ENCODE assay signal across 39 mouse cellular contexts in genomic region chr7:84996694-84997093, GRCm38 (mm10). TPM values are rescaled to one million over a fixed set of nuclear protein-coding genes. Genes with fewer than 3 reads are reported as not detected.
"Had no signal": no experiment of that assay in that cellular context is flagged by ENCODE, and none has a peak within 500 bp of the region (broad histone marks: within the 10 kb centered on the region; RNA-seq: fewer than 3 reads in every experiment).

No protein-coding gene starts in this region.

- H3K9me3 ChIP-seq: embryonic facial prominence, embryonic 12.5 days; embryonic facial prominence, embryonic 13.5 days; embryonic facial prominence, embryonic 15.5 days; forebrain, embryonic 10.5 days; forebrain, embryonic 13.5 days; heart, embryonic 10.5 days had no signal

- H3K4me2 ChIP-seq: embryonic facial prominence, embryonic 12.5 days; embryonic facial prominence, embryonic 13.5 days; embryonic facial prominence, embryonic 15.5 days; forebrain, embryonic 12.5 days; forebrain, embryonic 13.5 days; forebrain, embryonic 15.5 days had no signal

- H3K4me1 ChIP-seq: embryonic facial prominence, embryonic 10.5 days; embryonic facial prominence, embryonic 12.5 days; embryonic facial prominence, embryonic 13.5 days; embryonic facial prominence, embryonic 15.5 days; forebrain, embryonic 10.5 days; forebrain, embryonic 12.5 days; forebrain, embryonic 13.5 days; forebrain, embryonic 15.5 days; heart, embryonic 10.5 days had no signal

- H3K27ac ChIP-seq: embryonic facial prominence, embryonic 10.5 days; embryonic facial prominence, embryonic 12.5 days; embryonic facial prominence, embryonic 13.5 days; embryonic facial prominence, embryonic 15.5 days; forebrain, embryonic 10.5 days; forebrain, embryonic 12.5 days; forebrain, embryonic 13.5 days; forebrain, embryonic 15.5 days; gastrocnemius, adult 2 months; heart, adult 2 months; heart, embryonic 10.5 days had no signal

- H3K4me3 ChIP-seq: embryonic facial prominence, embryonic 10.5 days; embryonic facial prominence, embryonic 12.5 days; embryonic facial prominence, embryonic 13.5 days; embryonic facial prominence, embryonic 15.5 days; erythroblast, embryonic 14.5 days; forebrain, embryonic 10.5 days; forebrain, embryonic 12.5 days; forebrain, embryonic 13.5 days; forebrain, embryonic 15.5 days; gastrocnemius, adult 2 months; heart, adult 2 months; heart, embryonic 10.5 days had no signal

- DNase-seq: cerebellum, adult 9-10 months; cerebellum, adult 9-11 months; cerebellum, postnatal 10 days; cerebellum, postnatal 14 days; cerebellum, postnatal 25 days; cerebellum, postnatal 36 days; embryo, embryonic 11 days; forebrain, postnatal 0 days; gastrocnemius, adult 2 months; gastrocnemius, postnatal 10 days; gastrocnemius, postnatal 14 days; gastrocnemius, postnatal 36 days; heart, adult 11 months; heart, adult 18-20 months; heart, adult 2 months had no signal

- H3K9ac ChIP-seq: embryonic facial prominence, embryonic 12.5 days; embryonic facial prominence, embryonic 13.5 days; embryonic facial prominence, embryonic 15.5 days; forebrain, embryonic 12.5 days; forebrain, embryonic 13.5 days; forebrain, embryonic 15.5 days; forebrain, postnatal 0 days had no signal

- H3K27me3 ChIP-seq: embryonic facial prominence, embryonic 12.5 days; embryonic facial prominence, embryonic 13.5 days; embryonic facial prominence, embryonic 15.5 days; forebrain, embryonic 12.5 days; forebrain, embryonic 13.5 days; forebrain, embryonic 15.5 days had no signal

- H3K36me3 ChIP-seq: embryonic facial prominence, embryonic 10.5 days; embryonic facial prominence, embryonic 12.5 days; embryonic facial prominence, embryonic 13.5 days; embryonic facial prominence, embryonic 15.5 days; forebrain, embryonic 10.5 days; forebrain, embryonic 12.5 days; forebrain, embryonic 15.5 days; heart, embryonic 10.5 days had no signal

RNA-seq across cellular contexts. Expression of gene Vmn2r66, which starts 15.4 kb away (rescaled TPM):
- total RNA-seq: common myeloid progenitor, adult 5-6 weeks; forebrain, postnatal 0 days; gastrocnemius, adult 18-20 months; gastrocnemius, adult 2 months; gastrocnemius, adult 8-10 months; gastrocnemius, postnatal 10 days; gastrocnemius, postnatal 14 days; gastrocnemius, postnatal 36 days; gastrocnemius, postnatal 4 days; granulocyte monocyte progenitor cell, adult 5-6 weeks; heart, adult 18-20 months; heart, adult 2 months; heart, adult 8-10 months had no signal
- polyA plus RNA-seq: cortical plate, adult 2 months; embryonic facial prominence, embryonic 10.5 days; embryonic facial prominence, embryonic 11.5 days; embryonic facial prominence, embryonic 12.5 days; embryonic facial prominence, embryonic 13.5 days; embryonic facial prominence, embryonic 15.5 days; erythroblast, embryonic 14.5 days; forebrain, embryonic 10.5 days; forebrain, embryonic 11.5 days; forebrain, embryonic 12.5 days; forebrain, embryonic 13.5 days; forebrain, embryonic 14.5 days; forebrain, embryonic 15.5 days; forebrain, embryonic 16.5 days; forebrain, postnatal 0 days; frontal cortex, adult 2 months; gonadal fat pad, adult 2 months; heart, adult 2 months; heart, embryonic 10.5 days had no signal

RNA-seq across cellular contexts. Expression of gene Vmn2r65, which starts 32.8 kb away (rescaled TPM):
- total RNA-seq: common myeloid progenitor, adult 5-6 weeks; forebrain, postnatal 0 days; gastrocnemius, adult 18-20 months; gastrocnemius, adult 2 months; gastrocnemius, adult 8-10 months; gastrocnemius, postnatal 10 days; gastrocnemius, postnatal 14 days; gastrocnemius, postnatal 36 days; gastrocnemius, postnatal 4 days; granulocyte monocyte progenitor cell, adult 5-6 weeks; heart, adult 18-20 months; heart, adult 2 months; heart, adult 8-10 months had no signal
- polyA plus RNA-seq: cortical plate, adult 2 months; embryonic facial prominence, embryonic 10.5 days; embryonic facial prominence, embryonic 11.5 days; embryonic facial prominence, embryonic 12.5 days; embryonic facial prominence, embryonic 13.5 days; embryonic facial prominence, embryonic 14.5 days; embryonic facial prominence, embryonic 15.5 days; erythroblast, embryonic 14.5 days; forebrain, embryonic 10.5 days; forebrain, embryonic 11.5 days; forebrain, embryonic 12.5 days; forebrain, embryonic 13.5 days; forebrain, embryonic 14.5 days; forebrain, embryonic 15.5 days; forebrain, embryonic 16.5 days; forebrain, postnatal 0 days; frontal cortex, adult 2 months; gonadal fat pad, adult 2 months; heart, adult 2 months; heart, embryonic 10.5 days had no signal
